In genomic region chr6:34615419-34615818, GRCm38 (mm10) we compare ENCODE assay signal across 27 mouse cellular contexts. TPM values are rescaled to one million over a fixed set of nuclear protein-coding genes. Genes with fewer than 3 reads are reported as not detected.
A peak's percentile ranks its signal among the peaks of the same experiment; 100 is the strongest.
DNase-seq lines count a peak whose midpoint lies in the region; ATAC-seq and TF ChIP-seq lines count a peak whose summit lies in the region.
"Had no signal": no experiment of that assay in that cellular context is flagged by ENCODE, and none has a peak within 500 bp of the region (broad histone marks: within the 10 kb centered on the region; RNA-seq: fewer than 3 reads in every experiment).

No protein-coding gene starts in this region.

- no peak overlapping the region for H3K4me3 ChIP-seq in heart, embryonic 10.5 days
- H3K4me3 ChIP-seq in embryonic fibroblast, embryonic 13.5 days (ENCODE audit: insufficient read depth, low read length): no peak overlapping the region
- H3K4me3 ChIP-seq in limb, embryonic 13.5 days: no peak overlapping the region
- no peak overlapping the region for H3K4me3 ChIP-seq in forebrain, embryonic 12.5 days (replicated peaks)
- H3K4me3 ChIP-seq: embryonic facial prominence, embryonic 10.5 days; embryonic facial prominence, embryonic 12.5 days; erythroblast, embryonic 14.5 days; forebrain, embryonic 10.5 days; forebrain, embryonic 13.5 days; forebrain, embryonic 15.5 days had no signal

- no peak overlapping the region for H3K4me2 ChIP-seq in limb, embryonic 13.5 days (replicated peaks)
- no peak overlapping the region for H3K4me2 ChIP-seq in forebrain, embryonic 12.5 days
- H3K4me2 ChIP-seq: embryonic facial prominence, embryonic 12.5 days; forebrain, embryonic 13.5 days; forebrain, embryonic 15.5 days had no signal

- H3K36me3 ChIP-seq in heart, embryonic 10.5 days: no peaks in the 10 kb centered on the region
- no peaks in the 10 kb centered on the region for H3K36me3 ChIP-seq in limb, embryonic 13.5 days
- no peaks in the 10 kb centered on the region for H3K36me3 ChIP-seq in forebrain, embryonic 12.5 days (replicated peaks)
- H3K36me3 ChIP-seq: embryonic facial prominence, embryonic 10.5 days; embryonic facial prominence, embryonic 12.5 days; forebrain, embryonic 10.5 days; forebrain, embryonic 15.5 days; G1E had no signal

- H3K9me3 ChIP-seq in heart, embryonic 10.5 days: no peaks in the 10 kb centered on the region
- no peaks in the 10 kb centered on the region for H3K9me3 ChIP-seq in limb, embryonic 13.5 days
- H3K9me3 ChIP-seq in forebrain, embryonic 12.5 days: no peaks in the 10 kb centered on the region
- H3K9me3 ChIP-seq: embryonic facial prominence, embryonic 10.5 days; embryonic facial prominence, embryonic 12.5 days; forebrain, embryonic 10.5 days; forebrain, embryonic 13.5 days; forebrain, embryonic 15.5 days; G1E had no signal

- peak; percentile 75 for ATAC-seq in limb, embryonic 13.5 days (ENCODE audit: low FRiP score, low read depth)
- no peak for ATAC-seq in forebrain, embryonic 12.5 days (ENCODE audit: low FRiP score)
- ATAC-seq: activated CD4-positive, CD25-positive, alpha-beta regulatory T cell, adult 4 months; CD4-positive, CD25-positive, alpha-beta regulatory T cell, adult 4 months; forebrain, embryonic 13.5 days; forebrain, embryonic 15.5 days; forebrain, postnatal 0 days; Patski had no signal

- peaks cover 39% of the 10 kb centered on the region for H3K4me1 ChIP-seq in heart, embryonic 10.5 days
- H3K4me1 ChIP-seq in embryonic fibroblast, embryonic 13.5 days (ENCODE audit: control insufficient read depth, insufficient read depth, low read length): peaks cover 39% of the 10 kb centered on the region
- H3K4me1 ChIP-seq in limb, embryonic 13.5 days: peaks cover 50% of the 10 kb centered on the region
- no peaks in the 10 kb centered on the region for H3K4me1 ChIP-seq in forebrain, embryonic 12.5 days
- H3K4me1 ChIP-seq: forebrain, embryonic 13.5 days; forebrain, embryonic 15.5 days had no signal

- no peak overlapping the region for H3K27ac ChIP-seq in heart, embryonic 10.5 days
- H3K27ac ChIP-seq in embryonic fibroblast, embryonic 13.5 days (ENCODE audit: insufficient read depth, low read length): peak overlapping the region; percentile 14
- H3K27ac ChIP-seq in limb, embryonic 13.5 days: no peak overlapping the region
- H3K27ac ChIP-seq in forebrain, embryonic 12.5 days: no peak overlapping the region
- H3K27ac ChIP-seq: embryonic facial prominence, embryonic 10.5 days; embryonic facial prominence, embryonic 12.5 days; forebrain, embryonic 10.5 days; forebrain, embryonic 13.5 days; forebrain, embryonic 15.5 days had no signal

- H3K27me3 ChIP-seq in heart, embryonic 10.5 days (ENCODE audit: insufficient read depth, poor library complexity, severe bottlenecking): no peaks in the 10 kb centered on the region
- H3K27me3 ChIP-seq in limb, embryonic 13.5 days: no peaks in the 10 kb centered on the region
- H3K27me3 ChIP-seq in forebrain, embryonic 12.5 days: no peaks in the 10 kb centered on the region
- H3K27me3 ChIP-seq: CH12.LX; embryonic facial prominence, embryonic 12.5 days; forebrain, embryonic 13.5 days; forebrain, embryonic 15.5 days; Patski had no signal

- DNase-seq in heart, embryonic 10.5 days (ENCODE audit: low spot score): peak; percentile 11
- DNase-seq in heart, adult 8-10 months (ENCODE audit: low spot score): no peak
- DNase-seq in lung, postnatal 10 days: no peak
- DNase-seq: adrenal gland, adult 8-10 months; adrenal gland, postnatal 14 days; adrenal gland, postnatal 36 days; B cell, adult 2 months; cerebellum, adult 11-12 months; cerebellum, adult 2 months; cerebellum, adult 9-10 months; cerebellum, postnatal 10 days; cerebellum, postnatal 25 days; forebrain, postnatal 0 days had no signal

- no peak overlapping the region for H3K9ac ChIP-seq in limb, embryonic 13.5 days
- no peak overlapping the region for H3K9ac ChIP-seq in forebrain, embryonic 12.5 days
- H3K9ac ChIP-seq: embryonic facial prominence, embryonic 12.5 days; forebrain, embryonic 13.5 days; forebrain, embryonic 15.5 days; forebrain, postnatal 0 days had no signal

- no peak for TF ChIP-seq CTCF in embryonic fibroblast, embryonic 13.5 days (IDR thresholded peaks at IDR 0.05; ENCODE audit: borderline replicate concordance, insufficient read depth, low read length)

- WGBS in heart, embryonic 10.5 days: 92% methylated on average over 3 of the region's 3 CpGs
- 34% methylated on average over 3 of the region's 3 CpGs for WGBS in limb, embryonic 13.5 days
- WGBS in forebrain, embryonic 12.5 days: 86% methylated on average over 3 of the region's 3 CpGs

- TF ChIP-seq POLR2A in embryonic fibroblast, embryonic 13.5 days (IDR thresholded peaks at IDR 0.05; ENCODE audit: low read depth, low read length): no peak

RNA-seq across cellular contexts. Expression of gene Cald1, which starts 17.1 kb away (rescaled TPM):
- 123 and 189 TPM in 2 replicates for polyA plus RNA-seq in heart, embryonic 10.5 days (2016; fragmentation: Nextera tagmentation; extraction: Ambion mirVana)
- 10 to 100 TPM; 38.7 to 48.1 (median 43.9) TPM for total RNA-seq in heart, adult 8-10 months (2022)
- 1,420 and 1,765 TPM in 2 replicates for polyA plus RNA-seq in embryonic fibroblast, embryonic 13.5 days (2011; ENCODE audit: insufficient read length, low read depth, missing spikeins)
- polyA plus RNA-seq in limb, embryonic 13.5 days (2015; fragmentation: Nextera tagmentation; extraction: Ambion mirVana): 326 and 328 TPM in 2 replicates
- 105 and 133 TPM in 2 replicates for polyA plus RNA-seq in forebrain, embryonic 12.5 days (2016; fragmentation: Nextera tagmentation; extraction: Ambion mirVana)
- polyA plus RNA-seq: activated CD4-positive, CD25-positive, alpha-beta regulatory T cell, adult 4 months; G1E had no signal
